9 mouse cellular contexts compared by ENCODE assay signal in genomic region chrX:12159534-12159881, GRCm38 (mm10). TPM values are rescaled to one million over a fixed set of nuclear protein-coding genes. Genes with fewer than 3 reads are reported as not detected.
DNase-seq lines count a peak whose midpoint lies in the region; ATAC-seq lines count a peak whose summit lies in the region.
"Had no signal": no experiment of that assay in that cellular context is flagged by ENCODE, and none has a peak within 500 bp of the region (broad histone marks: within the 10 kb centered on the region; RNA-seq: fewer than 3 reads in every experiment).

No protein-coding gene starts in this region.

- 5% methylated on average over 15 of the region's 19 CpGs for WGBS in embryonic facial prominence, embryonic 10.5 days
- 6% methylated on average over 14 of the region's 19 CpGs for WGBS in hindbrain, embryonic 13.5 days
- whole genome bisulfite sequencing in liver, embryonic 16.5 days (ENCODE audit: insufficient replicate concordance): 9% methylated on average over 15 of the region's 19 CpGs

- peaks cover 19% of the 10 kb centered on the region for H3K9me3 ChIP-seq in erythroblast, embryonic 14.5 days (ENCODE audit: control insufficient read depth, low read length)
- no peaks in the 10 kb centered on the region for H3K9me3 ChIP-seq in embryonic facial prominence, embryonic 10.5 days
- H3K9me3 ChIP-seq in hindbrain, embryonic 13.5 days: no peaks in the 10 kb centered on the region
- no peaks in the 10 kb centered on the region for H3K9me3 ChIP-seq in liver, embryonic 16.5 days (replicated peaks; ENCODE audit: control insufficient read depth, low read length)

- peak overlapping the region; percentile 61 for H3K4me2 ChIP-seq in hindbrain, embryonic 13.5 days
- peak overlapping the region; percentile 42 for H3K4me2 ChIP-seq in liver, embryonic 16.5 days (ENCODE audit: low read depth, low read length)

- no peaks in the 10 kb centered on the region for H3K4me1 ChIP-seq in erythroblast, embryonic 14.5 days (ENCODE audit: control insufficient read depth)
- peaks cover 50% of the 10 kb centered on the region for H3K4me1 ChIP-seq in embryonic facial prominence, embryonic 10.5 days
- peaks cover 38% of the 10 kb centered on the region for H3K4me1 ChIP-seq in hindbrain, embryonic 13.5 days (replicated peaks)
- H3K4me1 ChIP-seq in liver, embryonic 16.5 days (ENCODE audit: control insufficient read depth, low read depth, low read length): no peaks in the 10 kb centered on the region; the same call in 1 of the 2 replicates

- H3K4me3 ChIP-seq in erythroblast, embryonic 14.5 days (replicated peaks): peak overlapping the region; percentile 29
- H3K4me3 ChIP-seq in embryonic facial prominence, embryonic 10.5 days: peak overlapping the region; percentile 62
- peak overlapping the region; percentile 45 for H3K4me3 ChIP-seq in hindbrain, embryonic 13.5 days
- peak overlapping the region; percentile 52 for H3K4me3 ChIP-seq in liver, embryonic 16.5 days (ENCODE audit: low read depth, low read length)

- no peaks in the 10 kb centered on the region for H3K36me3 ChIP-seq in erythroblast, embryonic 14.5 days (ENCODE audit: control insufficient read depth)
- no peaks in the 10 kb centered on the region for H3K36me3 ChIP-seq in embryonic facial prominence, embryonic 10.5 days (replicated peaks)
- no peaks in the 10 kb centered on the region for H3K36me3 ChIP-seq in hindbrain, embryonic 13.5 days
- no peaks in the 10 kb centered on the region for H3K36me3 ChIP-seq in liver, embryonic 16.5 days (ENCODE audit: control insufficient read depth, insufficient read depth)
- H3K36me3 ChIP-seq: G1E had no signal

- peaks cover 73% of the 10 kb centered on the region for H3K27me3 ChIP-seq in erythroblast, embryonic 14.5 days (ENCODE audit: control insufficient read depth)
- peaks cover 69% of the 10 kb centered on the region for H3K27me3 ChIP-seq in embryonic facial prominence, embryonic 10.5 days (replicated peaks; ENCODE audit: low read depth, poor library complexity, severe bottlenecking)
- peaks cover 63% of the 10 kb centered on the region for H3K27me3 ChIP-seq in hindbrain, embryonic 13.5 days
- H3K27me3 ChIP-seq in liver, embryonic 16.5 days (ENCODE audit: control insufficient read depth, insufficient read depth, low read depth, low read length): peaks cover 63% of the 10 kb centered on the region

- peak; percentile 54 to 59 for DNase-seq in B cell, adult 2 months
- peak; percentile 54 for DNase-seq in embryonic facial prominence, embryonic 10.5 days (ENCODE audit: low spot score)
- DNase-seq in retina, embryonic 14.5 days (ENCODE audit: low spot score): peak; percentile 41
- no peak for DNase-seq in urinary bladder, adult 2 months (ENCODE audit: low spot score)

- H3K9ac ChIP-seq in hindbrain, embryonic 13.5 days: peak overlapping the region; percentile 71
- peak overlapping the region; percentile 47 for H3K9ac ChIP-seq in liver, embryonic 16.5 days (ENCODE audit: low read depth, low read length)

- H3K27ac ChIP-seq in embryonic facial prominence, embryonic 10.5 days (replicated peaks): peak overlapping the region; percentile 94
- peak overlapping the region; percentile 74 for H3K27ac ChIP-seq in hindbrain, embryonic 13.5 days
- peak overlapping the region; percentile 48 for H3K27ac ChIP-seq in liver, embryonic 16.5 days (ENCODE audit: low read length)

- ATAC-seq in erythroblast, adult 5-6 weeks (replicated peaks; ENCODE audit: low FRiP score, poor library complexity, severe bottlenecking): no peak
- 0 out of 2 replicates have a peak, but pooled peaks have one; percentile 23 for ATAC-seq in hindbrain, embryonic 13.5 days (ENCODE audit: low FRiP score)
- no peak for ATAC-seq in liver, embryonic 16.5 days (ENCODE audit: low read depth)

RNA-seq across cellular contexts. Expression of gene Bcor, which starts 0.6 kb away (rescaled TPM):
- 0.63 and 0.66 TPM in 2 replicates for polyA plus RNA-seq in erythroblast, embryonic 14.5 days (2012)
- 11.0 and 11.9 TPM in 2 replicates for total RNA-seq in erythroblast, adult 5-6 weeks (2015; ENCODE audit: low replicate concordance)
- 8.7 and 9.8 TPM in 2 replicates for total RNA-seq in erythroblast, adult 5-6 weeks (2017; ENCODE audit: low replicate concordance)
- polyA plus RNA-seq in embryonic facial prominence, embryonic 10.5 days (2016; fragmentation: Nextera tagmentation; extraction: Ambion mirVana): 23.7 and 26.3 TPM in 2 replicates
- polyA plus RNA-seq in hindbrain, embryonic 13.5 days (2015; fragmentation: Nextera tagmentation; extraction: Ambion mirVana): 17.8 and 18.1 TPM in 2 replicates
- polyA plus RNA-seq in liver, embryonic 16.5 days (2015; fragmentation: Nextera tagmentation; extraction: Ambion mirVana): 4.5 and 4.9 TPM in 2 replicates
- 7.5 and 11.9 TPM in 2 replicates for polyA plus RNA-seq in urinary bladder, adult 2 months (2012; rRNA removed)
